Mouse (Mus musculus): ENCODE measurements around the gene Trp53rkb.
"Not testable (repeated sequence)": the region's sequence is repeated elsewhere in the genome, so short reads cannot be mapped to it uniquely, and the experiment has no call there.

The Trp53rkb gene

DNA sequence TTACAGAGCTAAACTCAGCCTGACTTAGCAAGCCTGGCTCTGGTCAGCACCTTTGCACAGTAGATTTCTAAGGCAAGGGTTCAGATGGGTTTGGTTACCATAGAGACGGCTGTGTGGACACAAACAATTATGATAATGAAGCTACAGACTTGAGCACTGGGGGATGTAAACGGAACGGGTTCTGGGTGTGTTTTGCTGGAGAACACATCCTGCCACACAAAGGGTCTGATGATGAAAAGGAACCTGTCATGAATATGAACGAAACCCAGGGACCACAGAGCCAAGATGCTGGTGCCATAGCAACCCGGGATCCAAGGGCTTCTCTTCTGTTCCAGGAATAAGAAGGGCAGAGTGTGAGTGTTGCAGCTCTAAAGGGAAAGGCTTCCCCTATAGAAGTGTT is at the start of gene Trp53rkb:
Trp53rkb (plus strand) TSS at position 177 of the 400 bp plus-strand sequence.
- no peak for DNase-seq

DNA sequence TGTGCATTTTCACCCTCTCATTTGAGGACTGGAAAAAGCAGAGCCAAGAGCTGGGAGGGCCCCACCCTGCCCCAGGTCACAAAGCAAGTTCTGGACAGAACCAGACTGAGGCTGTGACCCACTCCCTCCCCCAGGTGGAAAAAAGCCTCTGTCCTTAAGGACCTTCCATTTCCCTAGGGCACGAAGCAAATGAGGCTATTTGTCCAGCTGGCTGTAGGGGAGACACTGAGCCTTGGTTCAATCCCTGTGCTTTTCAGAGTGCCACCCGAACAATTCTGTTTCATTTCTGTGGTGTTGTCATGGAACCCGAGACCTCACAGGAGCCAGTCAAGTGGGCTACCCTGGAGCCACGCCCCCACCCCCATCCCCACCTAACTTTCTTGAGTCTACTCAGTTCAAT is 48.8 kb upstream of the Trp53rkb start:
- no peak for DNase-seq

DNA sequence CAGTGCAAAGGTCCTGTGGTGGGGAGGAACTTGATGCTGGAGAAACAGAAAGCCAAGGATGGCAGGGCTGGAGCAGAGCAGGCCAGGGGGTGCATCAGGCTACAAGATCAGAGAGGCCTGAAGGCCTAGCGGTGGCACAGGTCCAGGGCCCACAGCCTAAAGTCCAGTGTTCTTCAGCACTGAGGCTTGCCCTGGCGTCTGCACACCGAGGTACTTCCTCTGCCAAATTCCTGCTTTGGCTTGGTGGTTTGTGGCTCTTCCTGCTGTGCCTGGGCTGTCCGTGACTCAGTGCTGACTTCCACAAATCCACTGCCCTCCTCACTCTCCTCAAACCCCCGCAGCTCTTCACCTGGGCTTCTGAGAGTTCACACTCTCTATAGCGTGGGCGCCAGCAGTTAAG is 47.9 kb upstream of the Trp53rkb start:
- no peak for DNase-seq

DNA sequence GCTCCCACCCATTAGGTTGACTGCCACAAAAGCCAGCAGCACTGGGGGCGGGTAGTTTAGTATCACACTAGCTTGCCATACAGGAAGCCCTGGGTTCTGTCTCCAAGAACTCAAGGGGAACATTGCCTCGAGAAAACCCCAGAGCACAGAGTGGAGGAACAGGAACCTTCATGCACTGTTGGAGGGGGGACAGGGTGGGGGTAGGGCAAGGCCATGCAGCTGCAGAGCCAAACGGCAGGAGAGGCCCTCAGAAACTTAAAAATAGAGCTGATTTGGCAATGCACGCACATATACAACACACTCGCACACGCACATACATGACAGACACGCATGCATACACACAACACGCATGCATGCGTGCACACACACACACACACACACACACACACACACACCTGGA is 46.5 kb upstream of the Trp53rkb start:
- DNase-seq: no peak

DNA sequence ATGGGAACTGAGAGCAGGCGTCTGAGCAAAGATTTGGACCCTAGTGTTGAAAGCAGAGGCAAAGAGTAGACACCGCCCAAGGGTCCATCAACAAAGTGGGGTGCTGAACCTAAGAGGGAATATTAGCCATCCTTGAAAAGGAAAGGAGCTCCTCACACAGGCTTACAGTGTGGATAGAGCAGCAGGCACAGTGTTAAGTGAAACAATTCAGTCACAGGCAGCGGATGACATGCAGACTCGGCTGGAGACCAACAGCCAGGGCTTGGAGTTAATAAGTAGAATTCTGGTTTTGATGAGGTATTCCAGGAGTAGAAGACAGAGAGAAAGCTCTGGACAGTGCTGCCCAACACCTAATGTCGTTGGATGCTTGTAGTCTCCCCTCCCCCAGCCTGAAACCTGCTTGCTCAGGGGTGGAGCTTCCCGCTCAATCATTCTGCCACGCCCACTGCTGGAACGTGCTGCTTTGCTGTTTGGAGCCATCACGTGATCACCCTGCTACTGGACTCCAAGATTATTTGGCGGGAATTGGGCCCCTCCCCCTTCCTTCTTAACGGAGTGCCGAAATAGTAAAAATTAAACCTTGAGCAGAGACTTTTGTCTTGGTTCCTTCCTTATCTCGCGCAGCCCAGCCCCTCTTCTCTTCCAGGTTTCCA is 45.9 kb upstream of the Trp53rkb start:
- not testable (repeated sequence) for DNase-seq

DNA sequence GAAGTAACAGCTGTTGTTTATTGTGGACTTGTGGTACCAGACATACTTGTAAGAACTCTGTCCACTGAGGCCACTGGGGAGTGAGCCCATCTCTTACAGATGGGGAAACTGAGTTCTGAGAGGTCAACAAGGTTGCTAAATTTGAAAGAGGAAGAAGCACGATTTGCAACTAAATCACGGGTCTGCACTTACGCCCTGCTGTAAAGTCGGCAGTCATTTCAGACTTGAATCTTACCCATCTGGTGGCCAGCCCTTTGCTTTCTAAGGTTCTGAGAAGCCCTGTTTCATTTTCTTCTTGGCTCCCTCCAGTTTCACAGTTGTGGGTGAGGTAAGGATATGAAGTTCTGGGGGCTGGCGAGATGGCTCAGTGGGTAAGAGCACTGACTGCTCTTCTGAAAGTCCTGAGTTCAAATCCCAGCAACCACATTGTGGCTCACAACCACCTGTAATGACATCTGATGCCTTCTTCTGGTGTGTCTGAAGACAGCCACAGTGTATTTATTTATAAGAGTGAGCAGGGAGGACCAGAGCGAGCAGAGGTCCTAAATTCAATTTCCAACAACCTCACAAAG is 41.6 kb upstream of the Trp53rkb start:
- DNase-seq: no peak

DNA sequence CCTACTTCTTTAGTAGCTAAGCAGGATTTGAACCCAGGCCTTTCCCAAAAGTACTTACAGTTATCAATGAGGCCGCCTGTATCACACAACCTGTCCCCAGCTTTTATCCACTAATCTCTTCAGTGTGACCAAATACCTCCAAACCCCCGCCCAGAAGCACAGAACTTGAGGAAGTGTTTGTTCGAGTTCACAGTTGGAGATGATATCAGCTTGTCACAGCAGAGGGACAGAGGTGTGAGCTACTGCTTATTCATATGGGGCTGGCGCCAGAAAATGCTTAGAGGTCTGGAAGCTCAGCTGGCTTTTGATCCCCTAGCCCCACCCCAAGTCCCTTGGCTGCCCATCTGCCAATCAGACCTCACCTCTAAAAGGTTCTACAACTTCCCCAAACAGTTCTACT is 38.1 kb upstream of the Trp53rkb start:
- DNase-seq: no peak

DNA sequence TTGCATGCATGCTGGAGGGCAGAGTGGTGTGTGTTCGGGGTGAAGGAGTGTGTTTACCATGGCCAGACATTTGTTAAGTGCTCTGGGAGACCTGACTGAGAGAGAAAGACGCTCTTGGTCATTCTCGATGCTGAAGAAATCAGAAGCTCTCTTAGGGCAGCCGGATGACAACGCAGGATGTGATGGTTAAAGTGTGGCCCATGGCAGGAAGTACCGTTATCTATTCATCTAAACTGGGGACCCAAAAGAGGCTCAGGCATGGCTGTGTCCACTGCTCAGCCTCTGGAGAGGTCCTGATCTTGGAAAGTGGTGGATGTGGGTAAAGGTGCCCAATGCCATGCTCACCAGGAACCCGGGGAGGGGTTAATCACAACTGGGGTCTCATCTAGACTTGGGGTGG is 37.6 kb upstream of the Trp53rkb start:
- no peak for DNase-seq

DNA sequence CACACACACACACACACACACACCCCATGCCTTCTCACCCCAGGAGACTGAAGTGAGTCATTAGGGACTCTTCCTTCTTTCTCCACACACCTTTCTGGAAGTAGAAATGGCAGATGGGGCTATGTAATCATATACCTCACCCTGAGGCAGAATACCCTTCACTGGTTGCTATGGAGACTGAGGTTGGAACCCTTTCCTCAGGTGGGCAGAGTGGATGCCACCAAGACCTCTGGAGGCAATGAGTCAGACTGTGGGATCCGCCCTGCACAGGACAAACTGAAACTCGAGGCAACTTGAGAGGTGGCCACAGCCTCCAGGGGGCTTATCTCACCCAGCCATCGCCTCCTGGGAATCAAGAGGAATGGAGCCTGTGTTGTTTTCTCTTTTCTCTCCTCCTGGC is 34.4 kb upstream of the Trp53rkb start:
- no peak for DNase-seq

DNA sequence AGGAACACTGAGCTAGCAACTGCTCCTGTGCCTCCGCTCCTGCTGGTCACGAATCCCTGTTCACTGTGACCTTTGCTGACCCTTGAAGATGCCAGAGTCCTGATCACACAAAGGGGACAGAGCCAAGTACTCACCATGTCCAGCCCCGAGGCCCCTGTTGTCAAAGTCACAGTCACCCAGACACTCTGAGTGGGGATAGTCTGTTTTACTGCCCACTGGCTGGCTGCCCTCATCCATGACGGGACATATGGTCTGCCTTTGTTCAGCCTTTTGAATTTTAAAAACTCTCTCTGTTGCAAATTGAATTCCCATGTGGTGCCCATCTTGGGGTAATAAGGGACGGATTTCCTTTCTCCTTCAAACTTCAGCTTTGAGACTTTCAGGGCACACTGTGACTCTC is 28.3 kb upstream of the Trp53rkb start:
- no peak for DNase-seq

DNA sequence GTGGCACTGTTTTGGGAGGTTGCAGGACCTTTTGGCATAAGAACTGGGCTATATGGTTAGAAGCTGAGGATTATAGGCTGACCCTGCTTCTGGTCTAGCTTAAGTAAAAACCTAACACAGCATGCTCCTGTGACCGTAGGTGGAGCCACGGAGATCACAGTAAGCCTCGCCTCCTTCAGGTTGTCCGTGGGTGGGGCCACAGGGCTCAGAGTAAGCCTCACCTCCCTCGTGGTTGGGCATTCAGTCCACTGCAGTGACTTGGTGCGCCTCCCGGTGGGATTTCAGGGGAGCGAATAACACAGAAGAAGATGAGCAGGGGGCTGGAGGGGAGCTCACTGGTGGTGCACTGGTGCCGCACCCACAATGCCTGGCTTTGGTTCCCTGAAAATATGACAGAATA is 24.7 kb upstream of the Trp53rkb start:
- no peak for DNase-seq

DNA sequence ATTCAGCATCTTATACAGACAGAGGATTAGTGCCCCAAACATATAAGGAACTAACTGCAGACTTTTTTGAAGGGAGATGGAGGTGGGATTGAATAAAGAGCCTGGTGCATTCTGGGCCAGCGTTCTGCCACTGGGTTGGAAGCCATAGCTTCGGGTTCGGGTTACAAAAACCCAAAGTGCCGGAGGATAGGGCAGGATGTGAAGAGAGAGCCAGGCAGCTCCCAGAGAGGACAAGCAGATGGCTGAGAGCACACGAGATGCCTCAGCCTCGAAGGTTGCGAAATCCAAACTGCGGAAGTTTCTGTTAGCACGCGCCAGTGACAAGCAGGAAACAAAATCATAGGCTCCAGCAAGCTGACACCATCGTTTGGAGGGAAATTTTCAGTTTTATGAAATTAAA is 20.9 kb upstream of the Trp53rkb start:
- DNase-seq: no peak

DNA sequence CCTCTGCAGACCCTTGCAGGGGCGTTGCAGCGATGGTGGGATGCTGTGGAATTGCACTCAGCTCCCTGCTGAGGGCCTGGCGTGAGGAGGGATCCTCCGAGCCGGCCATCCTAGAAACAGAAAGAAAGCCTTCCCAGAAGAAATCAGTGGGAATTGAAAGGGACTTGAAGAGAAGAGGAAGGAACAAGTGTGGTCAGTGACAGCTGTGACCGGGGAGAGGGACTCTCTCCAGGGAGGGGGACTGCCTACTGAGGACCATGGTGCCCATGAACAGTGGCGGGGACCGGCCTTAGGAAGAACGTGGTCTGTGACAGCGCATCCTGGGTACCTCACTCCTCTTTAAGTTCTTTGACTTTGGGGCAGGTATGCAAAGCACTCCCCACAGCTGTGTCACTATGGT is 18.7 kb upstream of the Trp53rkb start:
- no peak for DNase-seq

DNA sequence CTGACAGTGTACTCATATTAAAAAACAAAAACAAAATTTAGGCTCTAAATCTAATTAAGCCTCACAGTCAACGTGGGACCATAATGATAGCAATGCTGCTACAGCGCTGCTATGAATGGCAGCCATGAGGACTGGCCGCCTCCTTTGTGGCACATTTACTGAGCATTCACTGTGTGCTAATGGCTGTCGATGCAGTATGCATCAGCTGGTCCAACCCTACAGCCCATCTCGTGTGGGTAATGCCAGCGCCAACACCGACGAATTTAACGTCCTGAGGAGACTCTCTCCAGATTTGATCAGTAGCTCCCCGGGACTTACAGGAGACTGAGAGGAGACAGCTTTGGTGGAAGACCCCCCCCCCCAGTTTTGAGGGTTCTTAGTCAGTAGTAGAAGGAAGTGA is 18.1 kb upstream of the Trp53rkb start:
- DNase-seq: no peak

DNA sequence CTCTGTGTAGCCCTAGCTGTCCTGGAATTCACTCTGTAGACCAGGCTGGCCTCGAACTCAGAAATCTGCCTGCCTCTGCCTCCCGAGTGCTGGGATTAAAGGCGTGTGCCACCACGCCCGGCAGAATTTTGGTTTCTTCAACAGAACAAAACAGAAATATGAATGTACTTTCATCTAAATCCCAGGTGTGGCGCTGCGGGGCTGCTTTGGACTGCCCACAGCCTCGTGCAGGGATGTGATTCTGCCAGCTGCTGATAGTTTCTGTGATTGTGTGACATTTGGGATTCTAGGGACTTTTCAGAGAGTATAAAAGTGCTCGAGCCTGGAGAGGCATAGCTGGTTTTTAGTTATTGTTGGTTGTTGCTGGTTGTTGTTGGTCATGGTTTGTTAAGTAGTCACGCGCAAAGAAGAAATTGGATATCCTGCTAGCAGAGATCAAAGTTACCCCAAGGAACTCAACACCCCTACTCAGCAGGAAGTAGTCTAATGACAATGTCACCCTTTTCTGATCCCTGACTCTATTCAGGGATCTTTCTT is 16.9 kb upstream of the Trp53rkb start:
- no peak for DNase-seq

DNA sequence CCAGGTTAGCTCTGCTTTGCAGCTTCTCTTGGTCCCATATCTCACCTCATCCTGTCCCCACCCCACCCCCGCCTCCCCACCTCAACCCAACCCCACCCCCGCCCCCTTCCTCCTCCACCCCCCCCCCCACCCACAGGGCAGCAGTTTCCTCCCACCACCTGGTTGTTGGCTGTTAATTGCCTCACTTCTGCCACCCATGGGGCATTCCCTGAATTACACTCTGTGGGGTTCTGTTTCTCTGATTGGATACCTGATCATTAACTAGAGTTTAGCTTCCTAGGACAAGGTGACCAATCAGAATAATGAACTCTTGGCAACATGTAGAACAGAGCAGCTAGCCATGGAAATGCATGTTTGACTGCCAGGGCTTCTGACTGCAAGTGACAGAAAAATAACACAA is 16.1 kb upstream of the Trp53rkb start:
- no peak for DNase-seq

DNA sequence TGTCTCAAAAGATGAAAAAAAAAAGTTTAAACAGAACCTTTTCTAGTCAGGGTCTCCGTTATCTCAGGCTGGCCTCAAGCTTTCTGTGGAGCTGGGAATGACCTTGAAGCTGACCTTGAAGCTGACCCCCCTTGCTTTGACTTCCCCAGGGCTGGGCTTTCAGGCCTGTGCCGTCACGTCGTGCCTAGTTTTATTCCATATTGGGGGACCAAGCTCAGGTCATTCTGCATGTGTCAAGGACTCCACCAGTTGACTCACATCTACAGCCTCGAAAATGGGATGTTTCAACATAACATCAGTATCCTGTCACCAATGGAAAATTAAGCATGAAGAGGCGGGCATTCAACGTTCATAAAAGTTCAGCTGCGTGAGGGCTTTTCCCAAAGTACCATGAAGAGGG is 12.4 kb upstream of the Trp53rkb start:
- no peak for DNase-seq

DNA sequence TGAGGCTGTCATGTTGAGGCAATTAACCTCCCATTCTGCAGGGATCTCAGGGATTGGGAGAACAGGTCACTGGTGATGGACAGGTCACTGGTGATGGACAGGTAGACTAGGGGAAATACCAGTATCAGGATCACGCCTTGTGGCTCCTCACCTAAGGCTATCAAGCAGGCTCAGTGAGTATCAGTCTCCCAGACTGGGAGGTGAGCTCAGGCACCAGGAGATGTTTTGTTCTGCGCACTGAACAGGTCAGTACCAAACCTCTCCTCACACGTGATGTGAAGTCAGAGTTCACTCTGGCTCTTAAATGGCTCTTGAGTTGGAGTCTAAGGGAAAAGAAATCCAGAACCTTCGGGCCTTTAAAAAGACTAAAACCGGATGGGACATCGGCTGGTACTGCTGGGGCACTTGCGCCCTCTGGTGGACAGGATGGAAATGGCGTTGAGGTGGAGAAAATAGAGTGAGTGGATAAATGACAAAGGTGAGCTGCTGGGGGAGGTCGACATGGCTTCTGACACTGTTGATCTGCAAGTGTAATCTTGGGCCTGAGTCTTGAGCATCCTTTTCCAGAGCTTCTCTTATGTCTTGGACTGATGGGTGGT is 11.3 kb upstream of the Trp53rkb start:
- DNase-seq: peak; percentile 65

DNA sequence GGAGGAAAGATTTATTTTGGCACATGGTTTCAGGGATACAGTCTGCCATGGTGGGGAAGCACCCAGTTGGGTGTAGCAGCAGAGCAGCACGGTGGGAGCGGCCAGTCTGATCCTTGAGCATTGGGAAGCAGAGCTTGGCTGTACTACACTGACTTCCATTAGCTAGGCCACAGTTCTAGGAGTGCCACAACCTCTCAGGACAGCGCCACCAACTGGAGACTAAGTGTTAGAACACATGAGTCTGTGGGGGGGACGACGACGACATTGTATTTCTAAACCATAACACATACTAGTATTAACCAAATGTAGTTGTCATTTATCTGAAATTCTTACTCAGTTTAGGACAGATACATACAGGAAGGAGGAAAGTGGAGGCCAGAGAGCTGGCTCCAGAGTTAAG is 8.0 kb upstream of the Trp53rkb start:
- no peak for DNase-seq

DNA sequence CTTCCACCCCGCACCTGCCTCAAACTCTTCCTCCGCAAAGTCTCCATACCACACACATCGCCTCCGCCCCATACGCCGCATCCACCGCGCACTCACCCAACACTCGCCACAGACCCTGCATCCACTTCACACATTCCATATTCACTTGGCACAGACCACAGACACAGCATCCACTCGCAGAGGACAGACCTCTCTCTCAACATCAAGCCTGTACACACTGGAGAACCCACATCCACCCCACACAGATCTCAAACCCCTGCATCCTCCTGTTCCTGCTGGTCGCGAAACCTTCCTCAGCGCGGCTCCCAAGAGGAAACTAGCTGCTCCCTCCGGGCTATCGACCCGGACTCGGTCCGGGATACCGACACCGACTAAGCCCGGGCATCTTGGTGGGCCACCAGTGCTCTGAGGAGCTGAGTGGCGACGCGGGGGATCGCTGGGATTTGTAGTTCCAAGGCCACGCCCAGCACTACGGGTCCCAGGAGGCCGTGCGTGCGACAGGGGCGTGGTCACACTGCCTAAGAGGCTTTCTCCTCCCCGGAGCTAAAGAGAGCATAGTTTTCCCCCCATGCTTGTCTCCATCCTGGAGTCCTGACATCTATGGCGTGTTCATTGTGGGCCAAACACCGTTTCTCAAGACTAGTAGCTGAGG is 5.9 kb upstream of the Trp53rkb start:
- DNase-seq: peak; percentile 91

DNA sequence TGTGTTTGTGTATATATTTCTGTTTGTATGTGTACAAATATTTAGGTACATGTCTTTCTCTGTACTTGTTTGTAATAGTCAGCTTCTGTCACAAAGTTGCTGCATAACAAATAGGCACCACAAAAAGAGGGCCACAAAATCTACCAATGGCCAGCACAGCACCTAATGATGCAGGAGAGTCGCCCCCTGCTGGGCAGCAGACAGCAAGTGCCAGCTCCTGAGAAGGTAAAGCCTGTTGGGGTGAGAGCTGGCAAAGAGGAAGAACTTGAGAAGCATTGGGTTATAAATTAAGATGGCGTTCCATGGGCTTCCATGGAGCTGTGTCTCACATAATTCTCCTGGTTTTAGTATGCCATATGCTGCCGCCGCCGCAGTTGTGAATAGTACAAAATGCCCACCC is 593 bp upstream of the Trp53rkb start:
- DNase-seq: no peak

DNA sequence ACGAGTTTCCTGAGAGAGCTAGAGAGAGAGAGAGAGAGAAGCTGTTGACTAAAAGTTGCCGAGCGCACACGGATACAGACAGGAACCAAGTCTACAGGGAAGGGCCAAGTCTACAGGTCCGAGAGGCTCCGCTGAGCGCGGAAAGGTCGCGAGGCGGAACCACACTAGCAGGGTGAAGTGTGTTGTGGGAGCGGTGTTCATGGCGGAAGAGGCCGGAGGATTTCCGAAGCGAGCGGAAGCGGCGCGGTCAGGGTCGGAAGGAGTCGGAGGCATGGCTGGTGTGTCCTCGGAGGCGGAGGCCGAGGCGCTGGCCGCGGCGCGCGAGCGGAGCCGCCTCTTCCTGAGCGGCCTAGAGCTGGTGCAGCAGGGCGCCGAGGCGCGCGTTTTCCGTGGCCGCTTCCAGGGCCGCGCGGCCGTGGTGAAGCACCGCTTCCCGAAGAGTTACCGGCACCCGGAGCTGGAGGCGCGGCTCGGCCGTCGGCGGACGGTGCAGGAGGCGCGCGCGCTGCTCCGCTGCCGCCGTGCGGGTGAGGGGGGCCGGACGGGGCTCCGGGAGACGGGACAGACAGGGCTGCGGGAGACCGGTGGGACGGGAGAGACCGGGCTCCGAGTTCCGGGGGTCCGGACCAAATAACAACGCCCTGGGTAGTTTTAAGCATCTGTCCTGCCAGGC is 1.3 kb downstream of the Trp53rkb start:
- peak; percentile 80 for DNase-seq
